Mouse (Mus musculus) limb, embryonic 12.5 days (tissue): ENCODE data around the gene Arhgap6. TPM values are rescaled to one million over a fixed set of nuclear protein-coding genes. Genes with fewer than 3 reads are reported as not detected.

Source experiments
- ATAC-seq: fragments of 200-750 bp; cut with Nextera tagmentation; 2 replicates; pipeline ENCODE4 v1.8.0; 2017; ENCODE audit warnings: low read depth, moderate TSS enrichment; ENCODE audit not compliant: insufficient number of reproducible peaks, insufficient read depth, low FRiP score, low TSS enrichment
- H3K27ac ChIP-seq: fragments of 300-500 bp; sonication (generic); 2 replicates; pipeline ENCODE4 v1.5.1; 2016; ENCODE audit warnings: mild to moderate bottlenecking, moderate library complexity
- H3K27me3 ChIP-seq: fragments of 300-500 bp; sonication (generic); 2 replicates; pipeline ENCODE4 v1.6.1; 2016; ENCODE audit warnings: mild to moderate bottlenecking, moderate library complexity
- H3K36me3 ChIP-seq: fragments of 300-500 bp; sonication (generic); 2 replicates; pipeline ENCODE4 v1.6.1; 2016; ENCODE audit warnings: mild to moderate bottlenecking, moderate library complexity
- H3K4me1 ChIP-seq: fragments of 300-500 bp; sonication (generic); replicated peaks from 2 replicates; pipeline ENCODE4 v1.6.1; 2016
- H3K4me2 ChIP-seq: fragments of 300-500 bp; sonication (generic); 2 replicates; pipeline ENCODE4 v1.6.1; 2016; ENCODE audit warnings: mild to moderate bottlenecking, moderate library complexity
- H3K4me3 ChIP-seq: fragments of 300-500 bp; sonication (generic); replicated peaks from 2 replicates; pipeline ENCODE4 v1.5.1; 2016; ENCODE audit warnings: mild to moderate bottlenecking
- H3K9ac ChIP-seq: fragments of 300-500 bp; sonication (generic); replicated peaks from 2 replicates; pipeline ENCODE4 v1.6.1; 2016; ENCODE audit warnings: mild to moderate bottlenecking, moderate library complexity
- H3K9me3 ChIP-seq: fragments of 300-500 bp; sonication (generic); 2 replicates; pipeline ENCODE4 v1.6.1; 2016; ENCODE audit warnings: mild to moderate bottlenecking, moderate library complexity
- WGBS: fragments of 180-500 bp; shearing (Covaris S2); methylation state at CpG from one replicate; pipeline ENCODE4 v1.1.7; 2016; 5-methylcytosine and 5-hydroxymethylcytosine counted together
- polyA plus RNA-seq: library from polyadenylated mRNA; unstranded; fragments of >200 nt; fragmentation: Nextera tagmentation; extraction: Ambion mirVana; gene quantifications from 2 replicates; pipeline ENCODE4 v1.2.1, GENCODE M21; 2016

Gene Arhgap6
- polyA plus RNA-seq, 1 experiment from 2014 or later = 1.3 TPM

GRCm38 (mm10) chrX:169220064-169220463 is 425.2 kb downstream of the Arhgap6 start:
- no peaks in the 10 kb centered on the region for H3K36me3 ChIP-seq
- no peaks in the 10 kb centered on the region for H3K9me3 ChIP-seq
- WGBS = 63% methylated on average over 8 of the region's 8 CpGs
- H3K27ac ChIP-seq = no peak overlapping the region
- no peak overlapping the region for H3K9ac ChIP-seq
- no peak overlapping the region for H3K4me2 ChIP-seq
- no peak for ATAC-seq
- no peak overlapping the region for H3K4me3 ChIP-seq
- H3K27me3 ChIP-seq = peaks cover 21% of the 10 kb centered on the region
- H3K4me1 ChIP-seq = no peaks in the 10 kb centered on the region

DNA sequence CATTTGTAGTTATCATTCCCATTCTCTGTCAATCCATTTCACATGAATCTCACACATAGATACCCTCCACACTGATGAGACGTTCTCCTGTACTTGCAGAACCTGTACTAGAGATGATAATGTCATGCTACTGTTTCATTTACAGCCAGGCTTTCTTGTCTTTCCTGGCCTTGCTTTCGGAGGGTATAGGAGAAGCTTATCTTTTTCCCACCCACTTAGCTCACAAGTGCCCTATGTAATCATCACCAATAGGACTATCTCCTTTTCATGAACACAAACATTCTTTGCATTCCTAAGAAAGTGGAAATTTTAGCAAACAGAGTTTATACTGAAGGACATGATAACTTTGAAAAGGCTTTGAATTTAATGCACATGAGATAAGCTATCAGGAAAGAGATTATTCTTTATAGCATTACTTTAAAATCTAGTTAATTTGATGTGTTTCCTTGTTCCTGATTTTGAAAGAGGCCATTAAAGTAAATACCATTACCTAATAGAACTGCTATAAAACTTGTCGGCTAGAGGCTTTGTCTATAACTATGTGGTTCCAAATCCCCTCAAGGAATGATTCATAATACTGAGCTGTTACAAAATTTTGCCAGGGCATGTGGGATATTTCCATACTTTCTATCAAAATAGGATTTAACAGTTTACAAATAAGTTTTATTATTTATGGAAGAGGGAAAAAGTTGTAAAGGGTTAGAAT is 427.6 kb downstream of the Arhgap6 start:
- H3K9me3 ChIP-seq = no peaks in the 10 kb centered on the region
- no peaks in the 10 kb centered on the region for H3K4me1 ChIP-seq
- no peak for ATAC-seq
- no peaks in the 10 kb centered on the region for H3K36me3 ChIP-seq
- H3K9ac ChIP-seq = no peak overlapping the region
- H3K4me2 ChIP-seq = no peak overlapping the region
- H3K27me3 ChIP-seq = peaks cover 15% of the 10 kb centered on the region; the same call in 1 of the 2 replicates
- WGBS = 63% methylated on average over 3 of the region's 3 CpGs
- no peak overlapping the region for H3K4me3 ChIP-seq
- H3K27ac ChIP-seq = no peak overlapping the region

DNA sequence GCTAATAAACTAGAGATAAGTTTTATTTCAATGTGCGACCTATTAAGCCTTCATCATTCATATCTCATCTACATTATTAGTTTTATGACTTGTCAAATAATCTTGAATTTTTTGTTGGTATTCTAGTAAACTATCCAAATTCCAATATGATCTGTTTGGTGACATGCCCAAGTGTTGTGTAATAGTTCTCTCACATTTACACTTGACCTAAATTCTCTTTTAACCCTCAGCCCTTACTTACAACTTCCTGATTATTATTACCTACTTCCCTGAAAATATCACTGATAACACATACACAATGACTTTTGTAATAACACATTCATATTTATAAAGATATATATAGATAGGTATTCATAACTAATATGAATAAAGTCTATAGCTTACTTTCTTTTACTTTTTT is 461.0 kb downstream of the Arhgap6 start:
- no peaks in the 10 kb centered on the region for H3K9me3 ChIP-seq
- no peak overlapping the region for H3K4me2 ChIP-seq
- no peak overlapping the region for H3K9ac ChIP-seq
- peaks cover 7% of the 10 kb centered on the region; the same call in 1 of the 2 replicates for H3K27me3 ChIP-seq
- no peaks in the 10 kb centered on the region for H3K36me3 ChIP-seq
- H3K4me3 ChIP-seq = no peak overlapping the region
- ATAC-seq = no peak
- 75% methylated on average over 1 of the region's 1 CpGs for WGBS
- H3K27ac ChIP-seq = no peak overlapping the region
- no peaks in the 10 kb centered on the region for H3K4me1 ChIP-seq

GRCm38 (mm10) chrX:169256741-169257140 is 461.8 kb downstream of the Arhgap6 start:
- H3K4me3 ChIP-seq = no peak overlapping the region
- no peak overlapping the region for H3K4me2 ChIP-seq
- H3K27ac ChIP-seq = no peak overlapping the region
- H3K9me3 ChIP-seq = no peaks in the 10 kb centered on the region
- H3K27me3 ChIP-seq = peaks cover 9% of the 10 kb centered on the region; the same call in 1 of the 2 replicates
- H3K36me3 ChIP-seq = no peaks in the 10 kb centered on the region
- no peaks in the 10 kb centered on the region for H3K4me1 ChIP-seq
- H3K9ac ChIP-seq = no peak overlapping the region
- no peak for ATAC-seq

DNA sequence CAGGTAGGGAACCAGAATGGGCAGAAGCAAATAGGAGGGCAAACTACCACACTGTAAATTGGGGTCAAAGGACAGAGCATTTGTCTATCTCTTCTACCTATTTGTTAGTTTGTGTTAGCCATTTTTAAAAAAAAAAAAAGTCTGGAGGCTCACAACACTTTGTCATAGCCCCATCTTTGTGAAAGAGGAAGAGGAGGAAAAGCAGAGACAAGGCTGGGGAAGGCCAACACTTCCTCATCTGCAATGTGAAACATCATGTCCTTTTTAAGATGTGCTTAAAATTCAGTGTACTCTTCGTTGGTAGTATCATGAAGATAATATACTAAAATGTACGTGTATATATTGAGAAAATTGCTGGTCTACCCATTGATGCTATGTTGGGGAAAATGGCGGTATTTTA is 466.1 kb downstream of the Arhgap6 start:
- Histone ChIP-seq H3K4me1 (no peaks in the 10 kb centered on the region; the same call in 1 of the 2 replicates), H3K9ac (no peak overlapping the region), H3K4me3 (no peak overlapping the region), H3K9me3 (no peaks in the 10 kb centered on the region), H3K27ac (no peak overlapping the region), H3K36me3 (no peaks in the 10 kb centered on the region), H3K27me3 (peaks cover 21% of the 10 kb centered on the region; the same call in 1 of the 2 replicates), H3K4me2 (no peak overlapping the region)
- ATAC-seq = no peak
- WGBS = 79% methylated on average over 3 of the region's 3 CpGs

- H3K9me3 ChIP-seq = no peaks in the 10 kb centered on the region
- no peaks in the 10 kb centered on the region for H3K36me3 ChIP-seq
- H3K27me3 ChIP-seq = peaks cover 21% of the 10 kb centered on the region; the same call in 1 of the 2 replicates
- H3K4me2 ChIP-seq = no peak overlapping the region
- H3K27ac ChIP-seq = no peak overlapping the region
- H3K4me3 ChIP-seq = no peak overlapping the region
- no peak overlapping the region for H3K9ac ChIP-seq
- ATAC-seq = no peak
- no peaks in the 10 kb centered on the region; the same call in 1 of the 2 replicates for H3K4me1 ChIP-seq
- 55% methylated on average over 2 of the region's 2 CpGs for WGBS
These were observed 467.3 kb downstream of the Arhgap6 start for GRCm38 (mm10) chrX:169262212-169262611.

DNA sequence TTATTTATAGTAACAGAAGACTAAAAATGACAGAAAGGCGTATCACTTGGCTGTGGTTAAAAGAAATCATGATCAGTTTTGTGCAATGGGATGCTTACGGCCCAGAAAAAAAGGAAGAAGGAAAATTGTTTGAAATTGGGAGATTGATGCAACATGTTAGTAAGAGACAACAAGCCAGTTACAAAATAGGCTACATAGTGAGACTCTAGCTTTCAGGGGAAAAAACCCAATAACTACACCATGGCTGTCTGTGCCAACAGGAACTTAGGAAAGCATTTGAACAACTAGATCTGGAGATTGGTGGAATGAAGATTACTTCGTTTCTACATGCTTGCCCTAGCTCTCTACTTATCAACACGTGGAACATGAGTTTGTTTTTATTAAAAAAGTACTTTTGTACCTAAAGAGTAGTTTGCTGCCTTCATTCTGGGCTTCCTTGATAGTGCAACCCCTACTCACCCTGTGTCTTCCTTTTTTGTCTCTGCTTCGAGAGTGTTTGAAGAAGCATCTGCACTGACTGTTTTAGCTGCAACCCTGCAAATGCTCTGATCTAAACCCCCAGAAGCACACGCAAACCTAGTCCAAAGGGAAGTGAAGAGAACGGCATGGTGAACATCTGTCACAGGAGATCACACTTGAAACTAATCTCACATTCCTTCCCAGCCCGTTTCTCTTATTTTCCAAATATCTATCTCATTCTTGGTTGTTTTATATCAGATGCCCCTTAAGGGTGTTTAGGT is 468.7 kb downstream of the Arhgap6 start:
- no peak overlapping the region for H3K9ac ChIP-seq
- 76% methylated on average over 8 of the region's 8 CpGs for WGBS
- H3K27me3 ChIP-seq = peaks cover 17% of the 10 kb centered on the region; the same call in 1 of the 2 replicates
- no peak overlapping the region for H3K4me3 ChIP-seq
- H3K36me3 ChIP-seq = no peaks in the 10 kb centered on the region
- no peaks in the 10 kb centered on the region for H3K9me3 ChIP-seq
- H3K4me1 ChIP-seq = no peaks in the 10 kb centered on the region; the same call in 1 of the 2 replicates
- H3K4me2 ChIP-seq = no peak overlapping the region
- H3K27ac ChIP-seq = no peak overlapping the region
- ATAC-seq = no peak

DNA sequence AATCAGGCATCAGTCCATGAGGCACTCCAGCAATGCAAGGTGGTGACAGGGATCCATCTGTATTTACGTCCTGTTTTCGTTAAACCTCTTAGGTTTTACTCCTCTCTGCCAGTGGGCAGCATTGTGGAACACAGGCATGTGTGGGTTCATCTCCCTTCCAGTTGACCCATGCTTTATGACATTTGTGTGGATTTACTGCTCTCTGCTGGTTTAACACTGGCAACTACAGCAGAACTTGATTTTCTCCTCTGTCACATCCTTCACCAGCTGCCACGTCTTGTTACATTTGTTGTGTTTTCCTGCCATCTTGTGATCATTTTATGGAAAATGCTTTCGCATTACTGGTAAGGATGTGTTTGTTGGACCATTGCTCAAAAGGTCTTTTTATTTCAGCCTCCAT is 504.7 kb downstream of the Arhgap6 start:
- H3K4me2 ChIP-seq = no peak overlapping the region
- no peaks in the 10 kb centered on the region for H3K4me1 ChIP-seq
- H3K9ac ChIP-seq = no peak overlapping the region
- H3K4me3 ChIP-seq = no peak overlapping the region
- ATAC-seq = no peak
- H3K36me3 ChIP-seq = no peaks in the 10 kb centered on the region
- 69% methylated on average over 4 of the region's 4 CpGs for WGBS
- peaks cover 18% of the 10 kb centered on the region for H3K27me3 ChIP-seq
- no peak overlapping the region for H3K27ac ChIP-seq
- no peaks in the 10 kb centered on the region for H3K9me3 ChIP-seq

DNA sequence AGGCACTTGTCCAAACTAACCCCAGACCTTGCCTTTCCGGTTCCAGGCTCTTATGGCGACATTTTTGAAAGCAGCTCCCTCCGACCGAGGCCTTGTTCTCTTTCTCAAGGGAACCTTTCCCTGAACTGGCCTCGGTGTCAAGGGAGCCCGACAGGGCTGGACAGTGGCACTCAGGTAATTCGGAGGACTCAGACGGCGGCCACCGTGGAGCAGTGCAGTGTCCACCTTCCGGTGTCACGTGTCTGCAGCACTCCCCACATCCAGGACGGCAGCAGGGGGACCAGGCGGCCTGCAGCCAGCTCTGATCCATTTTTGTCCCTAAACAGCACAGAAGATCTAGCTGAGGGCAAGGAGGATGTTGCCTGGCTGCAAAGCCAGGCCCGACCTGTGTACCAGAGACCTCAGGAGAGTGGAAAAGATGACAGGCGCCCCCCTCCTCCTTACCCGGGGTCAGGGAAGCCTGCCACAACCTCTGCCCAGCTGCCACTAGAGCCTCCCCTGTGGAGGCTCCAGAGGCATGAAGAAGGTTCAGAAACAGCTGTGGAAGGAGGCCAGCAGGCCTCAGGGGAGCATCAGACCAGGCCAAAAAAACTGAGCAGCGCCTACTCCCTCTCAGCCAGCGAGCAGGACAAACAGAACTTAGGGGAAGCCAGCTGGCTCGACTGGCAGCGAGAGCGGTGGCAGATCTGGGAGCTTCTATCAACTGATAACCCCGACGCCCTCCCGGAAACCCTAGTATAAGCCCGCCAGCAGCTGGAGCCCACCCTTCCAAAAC is 507.6 kb downstream of the Arhgap6 start:
- ATAC-seq = no peak
- Histone ChIP-seq H3K9me3 (no peaks in the 10 kb centered on the region), H3K4me1 (no peaks in the 10 kb centered on the region), H3K9ac (no peak overlapping the region), H3K27me3 (peaks cover 14% of the 10 kb centered on the region), H3K36me3 (no peaks in the 10 kb centered on the region), H3K4me3 (no peak overlapping the region), H3K27ac (no peak overlapping the region), H3K4me2 (no peak overlapping the region)
- WGBS = 61% methylated on average over 26 of the region's 26 CpGs

DNA sequence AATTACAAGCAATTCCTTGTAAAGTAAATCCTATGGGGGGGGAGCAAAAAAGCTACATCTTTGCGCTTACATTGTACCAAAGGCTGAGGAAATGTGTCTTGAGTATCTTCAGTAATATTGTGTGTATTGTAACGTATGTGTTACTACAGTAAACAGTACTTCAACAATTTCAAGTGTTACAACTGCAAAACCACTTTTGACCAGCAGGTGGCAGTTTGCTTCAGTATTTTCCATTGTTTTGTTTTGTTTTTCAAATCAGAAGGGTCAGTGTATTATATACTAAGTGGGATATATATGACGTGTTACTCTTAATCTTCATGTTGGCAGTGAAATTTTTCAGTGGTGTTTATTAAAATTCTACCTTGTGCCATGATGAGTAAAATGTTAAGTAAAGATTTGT is 509.0 kb downstream of the Arhgap6 start:
- Histone ChIP-seq H3K4me3 (no peak overlapping the region), H3K27me3 (peaks cover 18% of the 10 kb centered on the region), H3K27ac (no peak overlapping the region), H3K36me3 (no peaks in the 10 kb centered on the region), H3K9ac (no peak overlapping the region), H3K4me1 (no peaks in the 10 kb centered on the region), H3K9me3 (no peaks in the 10 kb centered on the region), H3K4me2 (no peak overlapping the region)
- 43% methylated on average over 3 of the region's 3 CpGs for WGBS
- no peak for ATAC-seq

- WGBS = 89% methylated on average over 3 of the region's 3 CpGs
- ATAC-seq = no peak
- H3K4me1 ChIP-seq = no peaks in the 10 kb centered on the region
- no peak overlapping the region for H3K27ac ChIP-seq
- no peaks in the 10 kb centered on the region for H3K9me3 ChIP-seq
- peaks cover 13% of the 10 kb centered on the region; the same call in 1 of the 2 replicates for H3K36me3 ChIP-seq
- H3K4me3 ChIP-seq = no peak overlapping the region
- no peak overlapping the region for H3K9ac ChIP-seq
- no peak overlapping the region for H3K4me2 ChIP-seq
- H3K27me3 ChIP-seq = peaks cover 4% of the 10 kb centered on the region; the same call in 1 of the 2 replicates
These were observed 513.7 kb downstream of the Arhgap6 start for GRCm38 (mm10) chrX:169308559-169308958.
